Mouse (Mus musculus) frontal cortex, postnatal 14 days (tissue): ENCODE results near the gene Kremen1.

Source experiments
- DNase-seq, 2 experiments: peaks; one replicate each; pipeline ENCODE4 v3.0.0; 2022; ENCODE audit warnings: low spot score in 2 of 2

The Kremen1 gene

DNA sequence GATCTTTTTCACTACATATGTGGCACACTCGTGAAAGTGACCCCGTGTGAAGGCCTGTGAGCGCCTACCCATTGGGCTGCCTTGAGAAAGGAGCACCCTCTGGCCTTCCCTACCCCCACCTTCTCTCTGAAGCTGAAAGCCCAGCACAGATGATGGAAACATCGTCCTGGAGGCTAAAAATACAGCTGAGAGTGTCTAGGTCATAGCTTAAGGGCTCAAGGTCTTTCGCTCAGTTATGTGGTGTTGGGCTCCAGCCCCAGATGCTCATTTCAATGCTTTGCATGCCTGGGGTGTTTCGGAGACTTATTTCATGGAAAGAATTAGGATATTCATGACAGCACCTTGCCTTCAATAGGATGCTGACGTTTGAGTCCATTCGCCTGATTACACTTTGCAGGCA lies 4.4 kb upstream of the Kremen1 start:
- DNase-seq: no peak

DNA sequence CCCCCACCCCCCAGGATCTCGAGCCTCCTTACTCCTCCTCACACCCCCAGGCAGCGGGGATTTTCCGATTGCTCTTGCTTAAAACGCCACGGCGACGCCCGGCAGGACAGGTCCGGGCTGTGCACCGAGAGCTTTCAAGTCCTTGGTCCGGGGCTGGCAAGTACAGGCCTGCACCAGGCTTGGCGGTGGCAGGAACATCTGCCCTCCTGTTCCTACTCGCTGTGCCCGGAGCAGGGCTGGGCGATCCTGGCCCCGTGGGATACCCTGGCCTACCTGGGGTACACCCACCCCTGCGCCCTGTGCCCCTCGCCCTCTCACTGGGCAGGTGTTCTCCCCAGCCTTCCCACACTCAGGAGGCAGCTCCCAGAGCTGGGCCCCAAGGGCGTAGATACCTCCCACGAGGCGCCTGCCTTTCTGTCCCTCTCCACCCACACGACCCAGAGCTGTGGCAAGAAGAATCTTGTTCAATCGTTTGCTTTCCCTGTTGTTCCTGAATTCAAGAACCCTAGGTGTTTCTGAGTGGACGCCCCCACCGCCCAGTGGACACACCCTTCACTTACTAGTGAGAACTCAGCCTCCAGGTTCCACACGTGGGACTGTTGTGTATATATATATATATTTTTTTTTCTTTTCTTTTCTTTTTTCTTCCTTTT lies 1.8 kb upstream of the Kremen1 start:
- no peak for DNase-seq

DNA sequence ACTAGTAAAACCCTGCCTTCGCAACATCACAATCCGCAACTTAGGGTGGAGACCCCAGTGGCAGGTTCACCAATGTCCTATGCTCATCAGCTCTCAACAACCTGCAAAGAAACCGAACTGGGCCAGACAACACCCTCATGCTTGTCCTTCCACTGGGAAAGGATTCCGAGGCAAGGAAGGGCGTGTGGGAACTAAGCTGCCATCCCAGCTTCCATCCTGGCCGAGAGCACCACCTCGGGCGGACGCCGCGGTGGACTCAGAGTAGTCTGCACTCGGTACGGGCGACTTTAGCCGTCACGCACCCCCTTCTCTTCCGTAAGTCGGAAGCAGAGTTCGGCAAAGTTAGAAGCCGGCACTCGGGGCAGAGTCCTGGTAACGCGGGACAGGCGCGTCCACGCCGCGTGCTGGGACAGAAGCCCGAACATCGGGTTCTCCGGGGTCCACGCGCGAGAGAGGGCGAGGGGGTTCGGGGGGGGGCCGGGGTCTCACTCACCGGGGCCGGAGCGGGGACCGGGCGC lies 357 bp downstream of the Kremen1 start:
- DNase-seq: no peak

DNA sequence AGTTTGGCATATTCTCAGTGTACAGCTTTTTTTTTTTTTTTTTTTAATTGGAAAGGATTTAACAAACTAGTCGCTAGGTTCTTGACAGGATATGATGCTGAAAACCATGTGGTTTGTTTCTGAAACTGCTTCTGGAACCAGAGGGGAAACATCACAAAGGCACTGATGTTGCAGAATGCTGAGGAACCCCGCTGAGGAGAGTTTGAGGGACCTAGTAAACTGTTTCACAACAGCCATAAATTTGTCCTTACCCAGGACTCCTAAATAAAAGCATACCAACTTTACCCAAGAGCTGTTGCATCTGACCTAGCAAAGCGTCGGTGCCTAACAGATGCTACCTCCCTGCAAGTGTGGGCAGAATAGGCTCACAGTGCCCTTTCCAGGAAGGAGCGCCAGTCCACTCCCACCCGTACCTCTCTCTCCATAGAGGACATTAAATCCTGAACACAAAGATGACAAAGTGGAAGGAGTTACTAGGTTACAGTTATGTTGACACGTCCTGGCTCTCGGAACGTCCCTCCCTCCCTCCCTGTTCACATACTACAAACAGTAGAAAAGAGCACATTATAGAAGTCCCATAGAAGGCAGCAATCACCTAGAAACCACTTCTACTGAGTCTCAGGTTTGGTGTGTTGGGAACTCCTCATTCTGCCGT lies 1.3 kb downstream of the Kremen1 start:
- no peak for DNase-seq

DNA sequence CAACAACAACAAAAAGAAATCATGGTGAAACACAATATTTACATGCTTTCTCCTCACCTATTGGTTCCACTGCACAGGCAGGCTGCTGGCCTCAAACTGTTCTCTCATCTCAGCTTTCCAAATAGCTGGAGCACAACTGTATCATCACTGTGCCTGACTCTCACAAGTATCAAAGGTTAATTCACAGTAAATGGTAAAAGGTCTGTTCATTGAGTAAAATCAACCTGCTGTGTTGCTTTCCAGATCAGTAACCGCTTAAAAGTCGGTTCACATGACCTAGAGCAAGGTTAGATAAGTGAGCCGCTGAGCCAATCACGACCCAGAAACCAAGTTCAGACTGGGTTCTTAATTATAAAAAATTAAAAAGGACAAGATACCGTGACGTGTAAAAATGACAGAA lies 3.3 kb downstream of the Kremen1 start:
- DNase-seq: no peak

DNA sequence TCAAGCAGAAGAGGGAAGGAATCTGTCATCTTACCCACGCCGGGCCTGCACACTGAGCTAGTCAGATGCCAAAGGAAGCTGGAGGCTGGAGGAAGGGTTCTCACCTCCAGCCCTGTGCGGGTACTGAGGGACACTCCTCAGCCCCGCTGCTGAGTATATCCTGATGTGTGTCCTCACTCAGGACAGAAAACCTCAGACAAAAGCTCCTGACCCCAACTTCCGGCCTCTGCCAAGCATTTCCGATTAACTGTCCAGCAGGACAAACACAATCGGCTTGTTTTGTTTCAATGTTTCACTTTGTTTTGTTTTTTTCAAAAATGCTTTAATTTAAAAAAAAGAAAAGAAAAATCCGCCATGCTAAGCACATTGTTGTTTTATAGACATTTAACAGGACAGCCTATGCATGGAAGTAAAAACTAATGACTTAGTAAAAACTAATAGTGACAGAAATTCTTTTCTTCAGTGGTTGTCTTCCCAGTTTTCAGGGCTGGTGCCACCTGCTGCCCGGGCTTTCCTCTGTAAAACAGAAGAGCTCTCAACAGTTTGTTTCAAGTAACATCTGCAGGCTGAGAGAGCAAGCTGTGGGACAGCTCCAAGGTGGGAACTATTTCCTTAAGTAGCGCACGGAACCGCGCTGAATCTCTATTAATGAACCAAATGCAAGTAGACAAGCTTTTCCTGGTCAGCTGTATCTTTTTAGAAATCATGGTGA lies 4.1 kb downstream of the Kremen1 start:
- no peak for DNase-seq

DNA sequence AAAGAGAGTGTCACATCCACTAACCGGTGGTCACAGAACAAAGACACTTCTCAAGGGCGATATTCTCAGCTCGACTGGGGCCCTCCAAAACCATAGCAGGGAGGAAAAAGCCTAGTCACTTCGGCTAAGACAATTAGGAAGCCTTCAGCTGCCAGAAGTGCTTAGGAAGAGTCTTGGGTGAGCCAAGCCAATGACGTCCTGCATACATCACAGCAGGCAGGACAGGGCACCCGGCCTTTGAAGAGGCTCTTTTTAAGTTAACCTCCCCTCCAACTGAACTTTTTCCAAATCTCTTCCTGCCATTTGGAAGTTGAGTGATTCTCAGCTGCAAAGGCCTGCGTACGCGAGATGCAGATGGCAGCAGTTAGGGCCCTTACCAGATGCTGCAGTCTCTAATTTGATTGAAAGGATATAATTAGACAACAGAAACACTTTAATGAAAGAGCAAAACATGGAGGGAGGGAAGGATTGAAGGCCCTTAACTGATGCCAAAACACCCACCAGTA lies 5.8 kb downstream of the Kremen1 start:
- DNase-seq: no peak

DNA sequence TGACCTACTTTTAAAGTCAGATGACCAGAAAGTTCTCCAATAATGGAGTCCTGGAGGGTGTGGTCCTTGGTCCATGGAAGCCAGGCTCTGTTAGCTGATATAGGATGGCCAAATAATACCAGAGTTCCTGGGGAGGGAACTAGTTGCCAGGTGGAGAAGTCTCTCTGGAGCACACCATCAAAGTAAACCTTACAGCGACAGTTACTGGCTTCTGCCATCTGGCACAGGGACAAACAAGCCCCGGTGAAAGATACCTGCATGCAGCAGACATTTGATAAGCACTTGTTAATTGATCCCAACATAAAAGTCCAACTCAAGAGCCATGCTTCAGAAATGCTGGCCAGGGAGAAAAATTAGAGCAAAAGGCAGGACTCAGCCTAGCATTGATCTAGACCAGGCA lies 7.3 kb downstream of the Kremen1 start:
- DNase-seq: no peak

DNA sequence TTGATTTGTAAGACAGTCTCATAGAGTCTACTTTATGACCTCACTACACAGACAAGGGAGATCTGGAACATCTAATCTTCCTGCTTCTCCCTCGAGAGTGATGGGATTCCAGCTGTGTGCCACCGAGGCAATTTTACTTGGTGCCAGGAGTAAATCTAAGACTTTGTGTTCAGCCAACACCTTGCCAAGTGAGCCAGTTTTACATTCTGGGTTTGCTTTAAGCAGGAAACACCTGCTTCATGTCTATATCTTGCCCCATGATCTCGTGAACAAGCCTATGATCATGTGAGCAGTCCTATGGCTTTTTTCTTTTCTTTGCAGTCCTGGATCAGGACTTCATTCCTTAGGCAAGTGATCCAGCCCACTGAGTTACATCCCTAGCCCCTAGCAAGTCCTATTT lies 7.8 kb downstream of the Kremen1 start:
- no peak for DNase-seq

DNA sequence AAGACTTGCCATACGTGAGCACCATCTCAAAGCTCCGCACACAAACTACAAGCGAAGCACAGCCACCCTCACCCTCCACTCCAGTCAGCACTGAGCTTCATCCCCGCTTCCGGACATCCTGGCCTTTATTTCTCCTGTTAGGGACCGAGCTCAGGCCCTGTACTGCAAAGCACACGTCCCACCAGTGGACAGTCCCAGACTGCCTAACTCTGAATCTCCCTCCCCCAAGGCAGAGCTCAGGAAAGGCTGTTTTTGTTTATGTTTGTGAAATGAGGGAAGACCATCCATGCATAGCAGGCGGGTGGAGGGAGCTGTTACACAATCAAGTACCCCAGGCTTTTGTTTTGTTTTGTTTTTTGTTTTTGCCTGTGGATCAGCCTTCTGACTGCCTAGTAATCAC lies 8.6 kb downstream of the Kremen1 start:
- no peak for DNase-seq

DNA sequence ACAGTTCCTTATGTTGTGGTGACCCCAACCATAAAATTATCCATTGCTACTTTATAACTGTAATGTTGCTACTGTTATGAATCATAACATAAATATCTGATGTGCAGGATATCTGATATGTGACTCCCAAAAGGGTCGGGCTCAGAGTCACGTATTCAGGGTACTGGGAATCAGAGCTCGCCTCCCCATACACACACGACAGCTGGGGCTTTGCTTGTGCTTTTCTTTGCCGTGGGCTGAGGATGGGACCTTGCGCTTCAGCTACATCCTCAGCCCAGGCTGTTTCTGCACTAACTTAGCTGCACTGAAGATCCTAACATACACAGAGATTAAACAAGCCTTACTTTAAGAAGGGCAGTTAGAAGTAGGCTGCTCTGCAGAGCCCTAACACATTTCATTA lies 10.2 kb downstream of the Kremen1 start:
- DNase-seq: no peak

DNA sequence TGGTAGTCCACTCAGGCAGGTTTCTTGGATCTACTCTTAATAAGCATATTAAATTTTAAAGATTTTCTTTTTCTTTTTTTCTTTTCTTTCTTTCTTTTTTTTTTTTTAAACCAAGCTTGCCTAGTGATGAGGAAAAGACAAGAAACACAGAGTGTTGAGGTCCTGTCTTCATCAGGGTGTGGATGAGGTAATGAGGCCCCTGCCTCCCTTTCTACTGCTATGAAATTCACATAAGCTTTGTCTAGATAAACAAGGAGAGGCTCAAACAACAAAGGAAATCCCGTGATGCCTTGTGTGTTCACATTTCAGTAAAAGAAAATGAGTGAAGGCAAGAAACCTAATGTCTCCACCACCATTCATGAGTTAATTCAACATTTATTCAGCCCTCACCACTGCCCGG lies 13.2 kb downstream of the Kremen1 start:
- no peak for DNase-seq

DNA sequence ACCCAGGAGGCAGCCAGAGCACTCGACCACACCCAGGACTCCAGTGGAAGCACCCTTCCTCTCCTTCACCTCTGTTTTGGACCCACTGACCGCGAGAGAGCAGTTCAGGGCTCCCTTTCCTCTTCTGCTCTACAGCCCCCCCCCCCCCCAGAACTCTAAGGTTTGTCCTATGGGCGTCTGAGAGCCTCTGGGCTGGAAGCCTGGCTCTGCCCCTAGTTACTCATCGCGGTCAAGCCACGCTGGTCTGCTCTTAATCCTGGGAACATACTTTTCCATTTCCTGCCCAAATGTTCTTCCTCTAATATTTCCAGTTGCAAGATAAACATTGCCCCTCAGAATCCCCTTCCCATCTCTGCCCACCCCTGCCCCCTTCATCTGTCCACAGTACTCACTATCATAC lies 15.9 kb downstream of the Kremen1 start:
- no peak for DNase-seq

DNA sequence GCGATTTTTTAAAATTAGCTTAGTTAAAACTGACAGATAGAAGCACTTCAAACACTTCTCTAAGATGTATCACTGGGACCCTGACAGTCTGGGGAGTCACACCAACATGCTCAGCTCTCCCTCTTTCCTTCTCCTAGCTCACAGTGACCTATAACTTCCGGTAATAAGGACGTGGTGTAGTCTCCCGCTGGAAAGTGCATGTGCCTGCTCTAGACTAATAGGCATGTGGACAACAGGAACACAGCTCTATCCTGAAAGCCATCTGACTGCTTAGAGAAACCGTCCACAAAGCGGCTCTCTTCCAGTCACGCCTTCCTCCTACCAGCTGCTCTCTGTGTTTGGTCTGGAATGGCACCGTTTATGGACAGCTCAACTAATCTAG lies 16.6 kb downstream of the Kremen1 start:
- peak; percentile 14 to 17 for DNase-seq

DNA sequence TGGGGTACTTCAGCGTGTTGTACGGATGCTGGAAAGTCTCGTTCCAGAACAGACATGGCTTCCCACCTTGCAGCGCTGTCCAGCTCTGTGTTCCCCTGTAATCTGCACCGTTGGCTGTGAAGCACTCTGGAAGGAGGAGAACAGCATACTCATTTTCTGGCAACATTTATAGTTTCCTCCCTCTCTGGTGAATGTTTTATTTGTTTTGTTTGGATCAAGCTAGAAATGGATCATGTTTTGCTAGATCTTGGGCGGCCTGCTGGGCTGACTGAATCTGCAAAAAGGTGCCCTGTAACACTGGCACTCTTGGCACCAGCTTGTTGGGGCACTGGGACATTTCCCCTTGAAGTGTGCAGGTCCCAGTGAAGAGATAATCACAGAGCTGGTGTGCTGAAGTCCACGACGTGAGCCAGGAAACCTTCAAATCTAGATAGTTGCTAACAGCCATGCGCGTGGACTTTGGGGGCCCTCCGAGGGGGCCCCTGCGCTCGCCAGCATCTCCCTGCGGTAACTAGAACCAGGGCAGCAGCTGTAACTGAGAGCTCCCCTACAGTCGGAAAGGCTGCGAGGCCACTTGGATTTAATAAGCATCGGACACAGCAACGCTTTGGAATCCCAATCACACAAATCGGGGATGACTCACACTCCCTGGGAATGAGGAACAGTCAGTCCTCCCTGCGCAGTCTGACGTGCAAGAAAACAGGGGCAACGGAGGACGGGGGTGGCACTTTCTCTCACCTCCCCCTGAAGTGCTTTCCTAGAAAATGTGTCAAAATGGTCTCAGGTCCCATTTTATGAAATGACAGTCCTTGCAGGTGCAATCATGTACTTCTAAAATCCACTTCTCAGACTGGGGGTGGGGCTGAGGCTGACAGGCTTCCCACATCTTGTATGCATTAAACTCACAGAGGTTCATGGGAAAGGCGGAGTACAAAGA lies 17.3 kb downstream of the Kremen1 start:
- peak; percentile 47 to 53 for DNase-seq

DNA sequence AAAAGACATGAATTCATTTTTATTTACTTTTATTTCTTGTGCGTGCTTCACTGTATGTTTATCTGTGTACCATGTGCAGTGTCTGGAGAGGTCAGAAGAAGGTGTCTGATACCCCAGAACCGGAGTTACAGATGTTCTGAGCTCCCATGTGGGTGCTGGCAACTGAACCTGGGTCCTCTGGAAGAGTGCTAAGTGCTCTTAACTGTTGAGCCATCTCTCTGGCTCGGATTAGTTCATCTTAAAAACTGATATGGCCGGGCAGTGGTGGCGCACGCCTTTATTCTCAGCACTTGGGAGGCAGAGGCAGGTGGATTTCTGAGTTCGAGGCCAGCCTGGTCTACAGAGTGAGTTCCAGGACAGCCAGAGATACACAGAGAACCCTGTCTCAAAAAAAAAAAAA lies 18.1 kb downstream of the Kremen1 start:
- no peak for DNase-seq

DNA sequence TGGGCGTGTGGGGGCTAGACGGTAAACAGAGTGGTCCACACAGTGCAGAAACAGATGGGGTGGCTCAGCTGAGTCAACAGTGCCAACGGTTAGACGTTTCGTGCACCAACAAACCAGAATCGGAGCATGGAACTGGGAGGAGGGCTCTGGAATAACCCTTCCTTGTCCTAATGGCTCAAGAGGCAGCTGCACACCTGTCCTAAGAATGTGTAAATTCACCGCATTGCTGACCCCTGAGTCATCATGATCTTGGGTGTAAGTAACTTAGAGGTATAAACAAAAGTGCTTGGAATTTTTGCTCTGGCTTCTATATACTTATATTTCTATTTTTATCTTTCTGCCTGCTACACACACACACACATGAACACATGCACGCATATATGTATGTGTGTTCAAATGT lies 19.2 kb downstream of the Kremen1 start:
- no peak for DNase-seq

DNA sequence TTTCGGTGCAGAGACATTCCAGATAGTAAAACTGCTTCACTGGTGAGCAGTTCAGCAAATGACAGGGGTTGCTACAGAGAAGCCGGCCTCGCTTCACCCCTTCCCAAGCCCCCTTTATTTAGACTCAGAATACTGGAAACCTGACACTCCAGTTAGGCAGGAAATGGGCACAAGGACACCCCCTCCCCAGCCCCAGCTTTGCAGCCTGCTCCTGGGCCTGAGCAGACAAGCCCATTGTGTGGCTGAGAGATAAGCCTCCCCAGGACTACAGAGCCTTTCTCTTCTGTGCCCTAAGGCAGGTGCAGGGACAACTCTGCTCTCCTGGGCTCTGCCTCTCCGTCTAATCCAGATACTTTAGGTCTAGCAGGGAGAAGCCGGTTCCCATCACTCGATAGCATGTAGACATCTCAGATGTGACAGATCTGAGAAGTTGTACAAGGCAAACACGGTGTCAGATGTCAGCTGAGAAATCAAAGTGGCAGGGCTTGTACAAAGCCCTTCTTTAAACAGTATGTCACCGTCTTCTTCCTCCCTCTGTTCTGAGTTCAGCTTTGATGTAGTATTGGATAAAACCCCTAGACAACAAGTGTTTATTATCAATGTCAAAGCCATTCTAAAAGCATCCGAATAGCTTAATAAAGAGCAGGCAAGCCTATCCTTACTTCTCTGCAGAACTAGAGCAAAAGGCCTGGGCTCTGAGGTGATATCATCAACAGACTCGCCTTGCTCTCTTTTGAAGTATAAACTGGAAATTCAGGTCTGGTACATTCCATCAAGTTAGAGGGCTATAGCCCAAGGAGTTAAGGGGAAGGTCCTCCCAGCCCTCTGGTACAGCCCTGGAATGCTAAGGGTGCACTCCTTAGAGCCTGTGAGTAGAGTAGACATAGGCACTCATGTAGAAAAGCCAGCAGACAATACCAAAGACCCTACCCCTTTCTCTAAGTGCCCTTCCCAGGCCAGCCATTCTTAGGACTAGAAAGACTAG lies 21.4 kb downstream of the Kremen1 start:
- no peak for DNase-seq

DNA sequence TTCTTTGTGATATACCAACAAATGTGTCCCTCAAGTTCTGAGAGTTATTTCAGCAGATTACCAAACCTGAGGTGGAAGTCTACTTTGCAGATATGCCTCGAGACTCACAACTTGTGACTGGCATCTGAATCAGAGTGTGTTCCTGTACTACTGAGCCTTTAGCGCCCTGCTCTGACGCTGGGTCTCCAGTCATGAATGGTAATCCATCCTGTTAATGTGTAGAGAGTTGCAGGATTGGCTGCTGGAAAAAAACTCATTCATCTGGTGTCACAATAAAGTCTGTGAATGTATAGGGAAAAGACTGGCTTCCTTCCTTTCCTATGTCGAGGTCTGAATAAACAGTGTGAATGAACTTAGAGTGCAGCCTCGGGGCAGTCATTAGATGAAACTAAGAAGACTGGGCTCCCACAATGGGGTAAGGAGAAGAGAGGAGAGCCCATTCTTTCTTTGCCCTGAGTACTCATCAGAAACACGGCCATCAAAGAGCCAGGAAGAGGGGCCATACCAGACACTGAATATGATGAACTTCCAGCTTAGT lies 41.4 kb downstream of the Kremen1 start:
- DNase-seq: no peak

DNA sequence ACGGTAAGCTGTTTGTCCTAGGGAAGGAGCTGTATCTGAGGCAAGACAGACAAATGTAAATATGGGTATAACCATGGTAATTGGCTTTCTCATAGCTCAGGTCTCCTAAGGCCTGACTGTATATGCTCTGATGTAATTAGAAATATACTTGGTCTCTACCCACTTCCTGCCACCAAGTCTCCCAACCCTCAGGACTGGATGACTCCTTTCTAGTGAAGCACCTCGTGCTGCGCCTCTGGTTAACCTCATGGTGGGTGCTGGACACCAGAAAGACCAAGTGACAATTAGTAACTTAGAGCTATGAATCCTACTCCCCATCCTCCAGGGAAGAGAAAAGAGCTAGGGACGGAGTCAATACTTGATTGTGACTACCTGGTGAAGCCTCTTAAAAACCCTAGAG lies 42.0 kb downstream of the Kremen1 start:
- DNase-seq: no peak
